Mouse (Mus musculus) layer of hippocampus, adult 9-11 months (tissue): ENCODE measurements around the gene Rnf157.

ENCODE experiments used
- DNase-seq: peaks from one replicate; pipeline ENCODE4 v3.0.0; 2022

Rnf157 gene

DNA sequence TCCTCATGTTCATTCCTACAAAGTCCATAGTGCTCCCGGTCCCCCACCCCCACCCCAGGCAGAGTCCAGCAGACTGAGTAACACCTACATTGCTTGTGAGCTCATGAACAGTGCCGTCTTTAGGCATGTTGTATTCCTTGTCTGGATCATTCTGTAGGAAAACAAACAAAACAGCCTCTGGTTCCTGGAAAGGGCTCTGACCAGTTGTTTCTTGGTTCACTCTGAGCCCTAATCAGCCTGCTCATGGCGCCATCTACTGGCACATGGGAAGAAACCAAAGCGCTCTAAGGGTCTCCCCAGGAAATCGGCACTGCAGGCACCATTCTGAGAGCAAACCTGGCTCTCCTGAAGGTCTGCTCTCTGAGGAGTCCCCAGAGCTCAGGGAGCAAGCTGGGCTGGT, 118.5 kb downstream of the Rnf157 start:
- DNase-seq, result no peak

DNA sequence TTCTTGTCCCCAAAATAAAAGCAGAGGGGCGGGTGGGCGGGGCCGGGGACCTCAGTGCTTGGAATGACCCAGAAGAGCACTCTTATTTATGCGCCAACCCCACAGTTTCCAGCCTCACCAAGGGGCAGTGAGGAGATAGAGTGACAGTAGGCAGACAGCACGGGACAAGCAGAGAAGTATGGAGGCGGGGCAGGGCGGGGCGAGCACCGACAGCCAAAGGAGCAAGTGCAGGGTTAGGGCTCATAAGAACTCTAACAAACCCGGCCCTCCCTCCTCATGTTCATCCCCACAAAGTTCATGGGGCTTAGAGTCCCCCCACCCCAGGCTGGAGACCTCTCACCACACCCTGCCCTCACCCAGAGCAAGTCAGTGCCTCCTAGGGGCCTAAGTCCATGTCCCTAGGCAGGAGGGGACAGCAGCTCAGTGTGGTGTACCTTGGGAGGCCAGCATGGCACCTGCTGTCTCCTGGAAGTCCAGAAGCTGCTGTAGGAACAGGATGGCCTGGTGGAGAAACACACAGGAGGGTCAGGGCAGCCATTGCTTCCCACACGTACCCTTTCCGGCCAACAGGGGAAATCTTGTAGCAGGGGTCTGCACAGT, 119.2 kb downstream of the Rnf157 start:
- no peak for DNase-seq

DNA sequence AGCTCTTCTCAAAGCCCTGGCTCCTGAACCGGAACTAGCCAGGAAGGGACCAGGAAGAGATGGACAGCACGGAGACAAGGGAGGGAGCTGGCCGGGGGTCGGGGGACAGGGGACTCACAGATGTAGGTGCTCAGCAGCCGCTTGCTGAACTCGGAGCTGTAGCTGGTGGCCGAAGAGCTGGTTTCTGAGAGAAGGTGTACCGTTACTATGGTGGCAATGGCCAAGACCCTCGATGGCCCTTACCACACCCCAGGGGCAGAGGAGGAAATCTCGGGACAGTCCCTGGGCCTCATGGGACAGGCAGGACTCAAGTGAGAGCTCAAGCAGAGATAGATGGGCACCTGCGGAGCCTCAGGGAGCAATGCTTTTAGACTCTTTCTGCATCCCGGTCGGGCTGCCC, 120.4 kb downstream of the Rnf157 start:
- no peak for DNase-seq

DNA sequence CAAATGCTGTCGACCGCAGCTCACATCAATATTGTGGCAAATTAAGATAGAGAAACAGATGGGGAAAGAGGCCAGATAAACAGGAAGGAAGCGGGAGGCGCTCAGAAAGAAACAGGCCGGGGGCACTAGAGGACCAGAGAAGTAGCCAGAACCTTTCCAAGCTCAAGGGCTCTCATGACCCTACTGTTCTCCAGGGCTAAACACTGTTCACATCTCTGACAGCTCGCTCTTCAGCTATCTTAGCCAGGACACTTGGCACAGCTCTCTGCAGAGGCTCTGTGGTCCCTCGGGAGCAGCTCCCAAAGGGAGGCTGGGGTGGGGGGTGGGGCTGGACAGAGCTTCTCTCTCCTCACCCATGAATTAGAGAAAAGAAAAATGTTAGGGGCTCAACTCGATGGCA, 122.3 kb downstream of the Rnf157 start:
- DNase-seq, result no peak

DNA sequence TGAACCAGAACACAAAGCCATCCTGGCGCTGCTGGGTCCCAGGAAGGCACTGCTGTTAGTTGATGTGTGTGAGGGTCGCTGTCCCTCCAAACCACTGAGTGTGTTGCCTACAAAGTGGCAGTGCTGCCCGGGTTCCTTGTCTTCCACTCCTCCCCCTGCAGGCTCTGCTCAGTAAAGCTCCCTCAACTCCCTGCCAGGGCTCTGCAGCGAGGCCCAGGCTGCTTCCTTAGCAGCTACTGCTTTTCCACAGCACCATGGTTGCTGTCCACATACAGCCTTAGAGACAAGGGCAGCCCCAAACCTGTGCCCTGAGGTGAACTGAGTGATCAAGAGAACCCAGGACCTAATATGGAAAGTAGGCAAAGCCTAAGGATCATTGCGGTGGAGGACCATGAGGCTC, 125.5 kb downstream of the Rnf157 start:
- DNase-seq, result no peak
